Mouse (Mus musculus) testis, postnatal 10 days (tissue): ENCODE measurements around the gene Mymx.
"Not testable (repeated sequence)": the region's sequence is repeated elsewhere in the genome, so short reads cannot be mapped to it uniquely, and the experiment has no call there.

Experiments
- DNase-seq: peaks from one replicate; pipeline ENCODE4 v3.0.0; 2021; ENCODE audit warnings: low spot score

The Mymx gene

GRCm38 (mm10) chr17:45601877-45602304 is at the start of gene Mymx:
Gene Mymx, minus strand, starts transcription at chr17:45602102.
- peak; percentile 69 for DNase-seq

- no peak for DNase-seq
These were observed 42.3 kb upstream of the Mymx start for GRCm38 (mm10) chr17:45644185-45644584.

GRCm38 (mm10) chr17:45642701-45643100 is 40.8 kb upstream of the Mymx start:
- DNase-seq, result peak; percentile 91

- DNase-seq, result no peak
These were observed 40.1 kb upstream of the Mymx start for GRCm38 (mm10) chr17:45641981-45642380.

- DNase-seq, result no peak
These were observed 36.8 kb upstream of the Mymx start for GRCm38 (mm10) chr17:45638596-45639295.

GRCm38 (mm10) chr17:45634033-45634432 is 32.1 kb upstream of the Mymx start:
- no peak for DNase-seq

GRCm38 (mm10) chr17:45631940-45632339 is 30.0 kb upstream of the Mymx start:
- DNase-seq, result no peak

GRCm38 (mm10) chr17:45630992-45631391 is 29.1 kb upstream of the Mymx start:
- DNase-seq, result no peak

GRCm38 (mm10) chr17:45629861-45630694 is 28.2 kb upstream of the Mymx start:
- DNase-seq, result peak; percentile 81

- peak; percentile 53 for DNase-seq
These were observed 27.3 kb upstream of the Mymx start for GRCm38 (mm10) chr17:45628885-45629855.

- DNase-seq, result no peak
These were observed 26.3 kb upstream of the Mymx start for GRCm38 (mm10) chr17:45628160-45628559.

GRCm38 (mm10) chr17:45626577-45627134 is 24.8 kb upstream of the Mymx start:
- peak; percentile 72 for DNase-seq

- not testable (repeated sequence) for DNase-seq
These were observed 21.5 kb upstream of the Mymx start for GRCm38 (mm10) chr17:45623425-45623824.

GRCm38 (mm10) chr17:45619386-45620256 is 17.7 kb upstream of the Mymx start:
- DNase-seq, result no peak

GRCm38 (mm10) chr17:45618941-45619385 is 17.1 kb upstream of the Mymx start:
- no peak for DNase-seq

GRCm38 (mm10) chr17:45617655-45618054 is 15.8 kb upstream of the Mymx start:
- DNase-seq, result no peak

- no peak for DNase-seq
These were observed 14.8 kb upstream of the Mymx start for GRCm38 (mm10) chr17:45616679-45617078.

- no peak for DNase-seq
These were observed 14.2 kb upstream of the Mymx start for GRCm38 (mm10) chr17:45616046-45616650.

GRCm38 (mm10) chr17:45612921-45613320 is 11.0 kb upstream of the Mymx start:
- peak; percentile 35 for DNase-seq

- DNase-seq, result no peak
These were observed 10.1 kb upstream of the Mymx start for GRCm38 (mm10) chr17:45612008-45612407.
